Mouse (Mus musculus): ENCODE data around the gene Naa38.
A peak's percentile ranks its signal among the peaks of the same experiment; 100 is the strongest.

Gene Naa38

DNA sequence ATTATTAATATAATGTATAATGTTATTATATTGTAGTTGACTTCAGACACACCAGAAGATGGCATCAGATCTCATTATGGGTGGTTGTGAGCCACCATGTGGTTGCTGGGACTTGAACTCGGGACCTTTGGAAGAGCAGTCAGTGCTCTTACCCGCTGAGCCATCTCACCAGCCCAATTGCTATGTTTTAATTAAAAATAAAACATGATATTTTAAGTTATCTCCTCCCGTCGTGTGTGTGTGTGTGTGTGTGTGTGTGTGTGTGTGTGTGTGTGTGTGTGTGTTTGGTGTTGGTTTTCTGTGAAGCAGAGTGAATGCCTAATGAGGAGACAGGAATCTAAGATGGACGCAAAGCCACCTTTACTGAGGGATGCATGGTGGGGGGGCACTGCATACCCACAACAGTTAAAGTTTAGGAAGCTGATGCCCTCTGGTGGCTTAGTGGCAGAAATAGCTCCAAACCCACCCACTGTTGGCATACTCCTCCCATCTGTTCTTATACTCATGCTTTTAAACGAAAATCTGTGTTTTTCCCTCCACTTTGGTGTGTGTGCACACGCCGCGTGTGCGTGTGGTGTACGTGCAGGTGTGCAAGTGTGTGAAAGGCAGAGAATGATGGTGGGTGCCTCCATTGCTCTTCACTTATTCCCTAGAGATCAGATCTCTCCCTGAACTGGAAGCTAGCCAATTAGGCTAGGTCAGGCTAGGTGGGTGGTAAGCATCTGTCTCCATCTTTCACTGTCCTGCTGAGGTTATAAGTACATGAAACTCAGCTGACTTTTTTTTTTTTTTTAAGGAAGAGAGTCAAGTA is 36.7 kb downstream of the Naa38 start:
- peak; percentile 61 to 78 for DNase-seq (ENCODE audit: low spot score in 2 of 2)

DNA sequence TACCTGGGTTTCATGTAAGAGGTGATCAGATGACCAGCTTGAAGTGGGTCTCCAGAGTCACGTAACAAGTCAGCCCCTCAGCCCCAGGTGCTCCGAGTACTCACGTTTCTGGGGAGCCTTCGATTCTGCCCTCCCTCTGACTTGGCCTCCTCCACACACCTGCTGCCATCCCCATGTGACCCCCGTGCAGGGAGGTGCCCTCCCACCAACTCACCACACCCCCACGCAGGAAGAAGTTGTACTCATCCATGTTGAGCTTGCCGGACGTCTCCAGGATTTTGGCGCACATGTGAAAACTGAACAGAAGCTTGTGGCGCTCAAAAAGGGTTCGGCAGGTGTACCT is 37.3 kb downstream of the Naa38 start:
- no peak for DNase-seq (ENCODE audit: low spot score in 2 of 2)

DNA sequence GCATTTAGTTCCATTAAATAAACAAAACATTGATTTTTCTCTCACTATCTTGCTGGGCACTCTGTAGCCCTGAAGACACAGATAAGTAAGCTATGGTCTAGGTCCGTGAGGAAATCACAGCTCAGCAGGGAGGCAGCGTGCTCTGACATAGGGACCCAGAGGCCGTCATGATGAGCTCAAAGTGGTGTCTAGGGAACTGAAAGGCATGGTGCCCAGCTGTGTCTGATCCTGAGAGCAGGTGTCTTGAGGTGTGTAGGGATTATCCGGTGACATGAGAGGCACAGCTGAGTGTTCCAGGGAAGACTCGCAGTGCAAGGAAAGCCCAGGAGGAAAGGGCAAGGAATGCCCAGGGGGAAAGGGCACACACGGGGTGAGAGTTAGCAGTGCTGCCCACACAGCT is 37.9 kb downstream of the Naa38 start:
- DNase-seq (ENCODE audit: low spot score in 2 of 2) = no peak

DNA sequence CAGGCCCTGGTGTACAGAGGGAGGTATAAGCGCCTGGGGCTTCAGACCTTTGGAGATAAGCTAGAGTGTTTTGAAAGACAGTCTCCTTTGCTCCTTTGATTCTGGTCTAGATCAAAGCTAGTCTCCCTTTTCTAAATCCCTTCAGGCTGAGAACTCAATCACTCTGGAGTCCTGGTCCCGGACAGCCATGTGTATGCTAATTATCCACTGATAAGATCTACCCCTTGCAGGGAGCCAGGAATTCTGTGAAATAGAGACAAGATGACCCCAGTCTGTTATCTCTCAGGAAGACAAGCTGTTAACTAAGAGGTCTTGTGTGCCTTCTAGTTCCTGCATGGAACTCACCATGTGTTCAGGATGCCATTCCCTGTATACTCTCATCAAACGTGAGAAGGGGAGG is 42.0 kb downstream of the Naa38 start:
- no peak for DNase-seq (ENCODE audit: low spot score in 2 of 2)

DNA sequence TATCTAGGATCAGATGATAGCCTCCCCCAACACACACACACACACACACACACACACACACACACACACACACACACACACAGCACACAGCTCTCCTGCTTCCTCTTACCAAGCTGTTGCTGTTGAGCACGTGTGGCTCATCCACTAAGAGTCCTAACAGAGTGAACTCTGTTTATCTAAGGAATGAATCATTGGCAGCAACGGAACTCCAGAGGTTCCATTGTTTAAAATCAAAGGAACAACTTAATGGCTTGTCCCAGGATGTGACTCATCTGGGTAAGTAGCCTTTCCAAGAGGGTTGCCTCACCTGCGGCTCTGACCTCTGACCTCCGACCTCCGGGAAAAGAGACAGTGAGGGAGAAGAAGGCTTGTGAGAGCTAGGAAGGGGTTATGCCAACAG is 48.0 kb downstream of the Naa38 start:
- DNase-seq (ENCODE audit: low spot score in 2 of 2) = peak; percentile 35 to 71

All from heart, adult 9 months (tissue).